Mouse (Mus musculus): ENCODE data around the gene Atn1.

DNA sequence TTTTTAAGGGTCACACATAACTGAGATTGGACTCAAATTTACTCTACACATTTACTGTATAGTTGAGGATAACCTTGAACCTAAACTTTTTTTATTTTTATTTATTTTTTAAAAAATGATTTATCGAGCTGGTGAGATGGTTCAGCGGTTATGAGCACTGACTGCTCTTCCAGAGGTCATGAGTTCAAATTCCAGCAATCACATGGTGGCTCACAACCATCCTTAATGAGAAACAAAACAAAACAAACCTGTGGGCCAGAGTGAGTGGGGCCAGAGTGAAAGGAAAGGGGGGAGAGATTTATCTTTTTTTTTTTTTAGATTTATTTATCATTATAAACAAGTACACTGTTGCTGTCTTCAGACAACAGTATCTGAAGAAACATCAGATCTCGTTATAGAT, 35.6 kb upstream of the Atn1 start:
- TF ChIP-seq POLR2A (IDR thresholded peaks at IDR 0.05; ENCODE audit: borderline replicate concordance, insufficient read depth, low read length) (no peak), CTCF (IDR thresholded peaks at IDR 0.05; ENCODE audit: borderline replicate concordance, insufficient read depth, low read depth, low read length) (no peak)

Measured in cerebellum, adult 2 months (tissue).